Comparison of ENCODE assay signal across 17 mouse cellular contexts in the genomic region with DNA sequence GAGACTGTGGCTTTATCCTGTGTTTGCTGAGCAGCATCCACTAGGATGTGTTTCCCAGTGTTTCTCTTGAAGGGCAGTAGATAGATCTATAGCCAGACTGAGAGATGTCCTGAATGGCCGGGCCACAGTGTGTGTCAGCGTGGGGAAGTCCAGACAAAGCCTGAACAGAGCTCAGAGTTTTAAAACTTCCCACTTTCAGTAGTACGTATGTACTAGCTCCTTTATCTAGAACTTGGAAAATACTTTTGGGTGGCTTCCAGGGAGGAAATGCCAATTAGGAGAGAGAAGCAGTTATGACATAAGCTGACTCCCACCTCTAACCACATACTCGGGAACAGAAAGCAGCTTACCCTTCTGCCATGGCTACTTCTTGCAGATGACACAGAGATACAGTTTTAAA. TPM values are rescaled to one million over a fixed set of nuclear protein-coding genes. Genes with fewer than 3 reads are reported as not detected.
DNase-seq lines count a peak whose midpoint lies in the region; ATAC-seq lines count a peak whose summit lies in the region.
"Had no signal": no experiment of that assay in that cellular context is flagged by ENCODE, and none has a peak within 500 bp of the region (broad histone marks: within the 10 kb centered on the region; RNA-seq: fewer than 3 reads in every experiment).

No protein-coding gene starts in this region.

- DNase-seq in kidney, postnatal 10 days: peak; percentile 7
- no peak for DNase-seq in kidney, postnatal 36 days
- peak; percentile 68 for DNase-seq in NIH3T3 (ENCODE audit: low read depth)
- DNase-seq in lung, postnatal 10 days: peak; percentile 59
- DNase-seq in gastrocnemius, adult 18-20 months (ENCODE audit: low spot score): no peak
- no peak for DNase-seq in right cerebral cortex, adult 18-20 months
- DNase-seq: adrenal gland, postnatal 36 days; cerebellum, adult 9-11 months; embryo, embryonic 11 days; gastrocnemius, postnatal 36 days had no signal

- no peak overlapping the region for H3K4me2 ChIP-seq in heart, embryonic 12.5 days
- H3K4me2 ChIP-seq: hindbrain, embryonic 13.5 days; intestine, embryonic 15.5 days; liver, embryonic 12.5 days; midbrain, embryonic 13.5 days had no signal

- ATAC-seq in heart, embryonic 12.5 days (ENCODE audit: insufficient number of reproducible peaks, low FRiP score): peak; percentile 53; the same call in 1 of the 2 replicates
- ATAC-seq in megakaryocyte progenitor cell, adult 5-6 weeks (replicated peaks; ENCODE audit: poor library complexity): no peak
- ATAC-seq: intestine, embryonic 15.5 days; liver, embryonic 12.5 days; midbrain, embryonic 13.5 days had no signal

- no peak overlapping the region for H3K9ac ChIP-seq in heart, embryonic 12.5 days
- H3K9ac ChIP-seq: hindbrain, embryonic 13.5 days; intestine, embryonic 15.5 days; liver, embryonic 12.5 days; midbrain, embryonic 13.5 days had no signal

- H3K27ac ChIP-seq in heart, embryonic 12.5 days (ENCODE audit: poor library complexity, severe bottlenecking): peak overlapping the region; percentile 9; the same call in 1 of the 2 replicates
- H3K27ac ChIP-seq: hindbrain, embryonic 13.5 days; intestine, embryonic 15.5 days; liver, embryonic 12.5 days; midbrain, embryonic 13.5 days had no signal

- peaks cover 74% of the 10 kb centered on the region for H3K36me3 ChIP-seq in heart, embryonic 12.5 days
- H3K36me3 ChIP-seq: G1E; hindbrain, embryonic 13.5 days; intestine, embryonic 15.5 days; liver, embryonic 12.5 days; midbrain, embryonic 13.5 days had no signal

- H3K4me3 ChIP-seq in heart, embryonic 12.5 days: no peak overlapping the region
- H3K4me3 ChIP-seq: hindbrain, embryonic 13.5 days; intestine, embryonic 15.5 days; liver, embryonic 12.5 days; midbrain, embryonic 13.5 days had no signal

- peaks cover 14% of the 10 kb centered on the region for H3K4me1 ChIP-seq in heart, embryonic 12.5 days (replicated peaks)
- H3K4me1 ChIP-seq: hindbrain, embryonic 13.5 days; intestine, embryonic 15.5 days; liver, embryonic 12.5 days; midbrain, embryonic 13.5 days had no signal

- 39% methylated on average over 4 of the region's 4 CpGs for WGBS in heart, embryonic 12.5 days

- H3K27me3 ChIP-seq in heart, embryonic 12.5 days (replicated peaks): no peaks in the 10 kb centered on the region
- H3K27me3 ChIP-seq: hindbrain, embryonic 13.5 days; intestine, embryonic 15.5 days; liver, embryonic 12.5 days; midbrain, embryonic 13.5 days had no signal

- no peaks in the 10 kb centered on the region for H3K9me3 ChIP-seq in heart, embryonic 12.5 days (replicated peaks)
- H3K9me3 ChIP-seq: G1E; hindbrain, embryonic 13.5 days; intestine, embryonic 15.5 days; liver, embryonic 12.5 days; midbrain, embryonic 13.5 days had no signal

RNA-seq across cellular contexts. Expression of gene Strip2, which starts 23.6 kb away (rescaled TPM):
- 39.5 and 39.8 TPM in 2 replicates for polyA plus RNA-seq in heart, embryonic 12.5 days (2016; fragmentation: Nextera tagmentation; extraction: Ambion mirVana)
- total RNA-seq in megakaryocyte progenitor cell, adult 5-6 weeks (2015): 0.30 and 0.54 TPM in 2 replicates
- total RNA-seq in megakaryocyte progenitor cell, adult 5-6 weeks (2017): 0.17 and 0.30 TPM in 2 replicates
- 1 to 10 TPM; 1.1 to 1.2 TPM for total RNA-seq in gastrocnemius, adult 18-20 months (2021)

Comparison
In these comparisons a context has a peak if more than half of its experiments do, and no peak if none do; other contexts are left out.
1. DNase-seq: peak in kidney, postnatal 10 days (single experiment), NIH3T3 (single experiment) and lung, postnatal 10 days (single experiment); none in kidney, postnatal 36 days (0 of 2), gastrocnemius, adult 18-20 months (single experiment) and right cerebral cortex, adult 18-20 months (single experiment).